Mouse (Mus musculus): ENCODE results near the gene Gars. TPM values are rescaled to one million over a fixed set of nuclear protein-coding genes. Genes with fewer than 3 reads are reported as not detected.
A peak's percentile ranks its signal among the peaks of the same experiment; 100 is the strongest.

The Gars gene
- polyA plus RNA-seq, 1 experiment from 2014 or later, result 205 TPM

GRCm38 (mm10) chr6:55076561-55077255, 38.9 kb downstream of the Gars start:
- Histone ChIP-seq H3K9ac (no peak overlapping the region), H3K27ac (no peak overlapping the region), H3K27me3 (ENCODE audit: control insufficient read depth, insufficient read depth, low read length) (no peaks in the 10 kb centered on the region), H3K4me2 (replicated peaks) (no peak overlapping the region), H3K4me1 (replicated peaks; ENCODE audit: control insufficient read depth, insufficient read depth, low read length) (no peaks in the 10 kb centered on the region), H3K9me3 (ENCODE audit: control insufficient read depth, low read length) (no peaks in the 10 kb centered on the region), H3K36me3 (replicated peaks; ENCODE audit: control insufficient read depth, insufficient read depth) (peaks cover 97% of the 10 kb centered on the region), H3K4me3 (replicated peaks; ENCODE audit: low read length) (no peak overlapping the region)
- DNase-seq (ENCODE audit: low spot score) (no peak), ATAC-seq (ENCODE audit: low FRiP score) (no peak)
- 89% methylated on average over 4 of the region's 4 CpGs for WGBS

- no peak overlapping the region for H3K4me2 ChIP-seq (replicated peaks)
- H3K9ac ChIP-seq, result no peak overlapping the region
- H3K4me3 ChIP-seq (replicated peaks; ENCODE audit: low read length), result no peak overlapping the region
- no peaks in the 10 kb centered on the region for H3K27me3 ChIP-seq (ENCODE audit: control insufficient read depth, insufficient read depth, low read length)
- DNase-seq (ENCODE audit: low spot score) (no peak), ATAC-seq (ENCODE audit: low FRiP score) (no peak)
- H3K4me1 ChIP-seq (replicated peaks; ENCODE audit: control insufficient read depth, insufficient read depth, low read length), result no peaks in the 10 kb centered on the region
- H3K36me3 ChIP-seq (replicated peaks; ENCODE audit: control insufficient read depth, insufficient read depth), result peaks cover 53% of the 10 kb centered on the region
- H3K27ac ChIP-seq, result no peak overlapping the region
- H3K9me3 ChIP-seq (ENCODE audit: control insufficient read depth, low read length), result no peaks in the 10 kb centered on the region
- WGBS, result 96% methylated on average over 3 of the region's 3 CpGs
Observed at GRCm38 (mm10) chr6:55081379-55081778, 43.6 kb downstream of the Gars start.

- Histone ChIP-seq H3K4me3 (replicated peaks; ENCODE audit: low read length) (no peak overlapping the region), H3K27ac (no peak overlapping the region), H3K27me3 (ENCODE audit: control insufficient read depth, insufficient read depth, low read length) (no peaks in the 10 kb centered on the region), H3K36me3 (replicated peaks; ENCODE audit: control insufficient read depth, insufficient read depth) (peaks cover 42% of the 10 kb centered on the region), H3K9ac (no peak overlapping the region), H3K9me3 (ENCODE audit: control insufficient read depth, low read length) (no peaks in the 10 kb centered on the region), H3K4me2 (replicated peaks) (no peak overlapping the region), H3K4me1 (replicated peaks; ENCODE audit: control insufficient read depth, insufficient read depth, low read length) (no peaks in the 10 kb centered on the region)
- 83% methylated on average over 7 of the region's 7 CpGs for WGBS
- no peak for DNase-seq (ENCODE audit: low spot score)
- peak; percentile 35; the same call in 1 of the 2 replicates for ATAC-seq (ENCODE audit: low FRiP score)
Observed at GRCm38 (mm10) chr6:55082261-55083051, 44.6 kb downstream of the Gars start.

- Histone ChIP-seq H3K36me3 (replicated peaks; ENCODE audit: control insufficient read depth, insufficient read depth) (no peaks in the 10 kb centered on the region), H3K4me1 (replicated peaks; ENCODE audit: control insufficient read depth, insufficient read depth, low read length) (no peaks in the 10 kb centered on the region), H3K4me2 (replicated peaks) (no peak overlapping the region), H3K9me3 (ENCODE audit: control insufficient read depth, low read length) (no peaks in the 10 kb centered on the region), H3K27ac (no peak overlapping the region), H3K9ac (no peak overlapping the region), H3K27me3 (ENCODE audit: control insufficient read depth, insufficient read depth, low read length) (no peaks in the 10 kb centered on the region), H3K4me3 (replicated peaks; ENCODE audit: low read length) (no peak overlapping the region)
- DNase-seq (ENCODE audit: low spot score) (no peak), ATAC-seq (ENCODE audit: low FRiP score) (no peak)
- 59% methylated on average over 4 of the region's 4 CpGs for WGBS
Observed at GRCm38 (mm10) chr6:55087355-55087754, 49.5 kb downstream of the Gars start.

- Histone ChIP-seq H3K4me1 (replicated peaks; ENCODE audit: control insufficient read depth, insufficient read depth, low read length) (no peaks in the 10 kb centered on the region), H3K36me3 (replicated peaks; ENCODE audit: control insufficient read depth, insufficient read depth) (no peaks in the 10 kb centered on the region)
- WGBS, result 41% methylated on average over 4 of the region's 4 CpGs
Observed at GRCm38 (mm10) chr6:55090639-55091038, 52.8 kb downstream of the Gars start.

GRCm38 (mm10) chr6:55091396-55091795, 53.6 kb downstream of the Gars start:
- ATAC-seq (ENCODE audit: low FRiP score) (no peak), DNase-seq (ENCODE audit: low spot score) (no peak)
- 96% methylated on average over 9 of the region's 9 CpGs for WGBS
- Histone ChIP-seq H3K4me1 (replicated peaks; ENCODE audit: control insufficient read depth, insufficient read depth, low read length) (no peaks in the 10 kb centered on the region), H3K27ac (no peak overlapping the region), H3K4me2 (replicated peaks) (no peak overlapping the region), H3K36me3 (replicated peaks; ENCODE audit: control insufficient read depth, insufficient read depth) (no peaks in the 10 kb centered on the region), H3K4me3 (replicated peaks; ENCODE audit: low read length) (no peak overlapping the region), H3K9me3 (ENCODE audit: control insufficient read depth, low read length) (no peaks in the 10 kb centered on the region), H3K9ac (no peak overlapping the region), H3K27me3 (ENCODE audit: control insufficient read depth, insufficient read depth, low read length) (no peaks in the 10 kb centered on the region)

More at GRCm38 (mm10) chr6:55090639-55091038, 52.8 kb downstream of the Gars start:
- Histone ChIP-seq H3K9me3 (ENCODE audit: control insufficient read depth, low read length) (no peaks in the 10 kb centered on the region), H3K4me3 (replicated peaks; ENCODE audit: low read length) (no peak overlapping the region), H3K9ac (no peak overlapping the region), H3K27me3 (ENCODE audit: control insufficient read depth, insufficient read depth, low read length) (no peaks in the 10 kb centered on the region), H3K27ac (no peak overlapping the region), H3K4me2 (replicated peaks) (no peak overlapping the region)
- ATAC-seq (ENCODE audit: low FRiP score) (no peak), DNase-seq (ENCODE audit: low spot score) (no peak)

GRCm38 (mm10) chr6:55093431-55094146, 55.8 kb downstream of the Gars start:
- no peak overlapping the region for H3K4me2 ChIP-seq (replicated peaks)
- no peaks in the 10 kb centered on the region for H3K27me3 ChIP-seq (ENCODE audit: control insufficient read depth, insufficient read depth, low read length)
- H3K4me3 ChIP-seq (replicated peaks; ENCODE audit: low read length), result no peak overlapping the region
- no peaks in the 10 kb centered on the region for H3K36me3 ChIP-seq (replicated peaks; ENCODE audit: control insufficient read depth, insufficient read depth)
- WGBS, result 61% methylated on average over 6 of the region's 6 CpGs
- H3K9me3 ChIP-seq (ENCODE audit: control insufficient read depth, low read length), result no peaks in the 10 kb centered on the region
- no peak overlapping the region for H3K27ac ChIP-seq
- no peak for DNase-seq (ENCODE audit: low spot score)
- H3K9ac ChIP-seq, result no peak overlapping the region
- no peaks in the 10 kb centered on the region for H3K4me1 ChIP-seq (replicated peaks; ENCODE audit: control insufficient read depth, insufficient read depth, low read length)
- ATAC-seq (ENCODE audit: low FRiP score), result peak; percentile 27; the same call in 1 of the 2 replicates

GRCm38 (mm10) chr6:55098030-55098429, 60.2 kb downstream of the Gars start:
- no peak overlapping the region for H3K4me3 ChIP-seq (replicated peaks; ENCODE audit: low read length)
- no peaks in the 10 kb centered on the region for H3K9me3 ChIP-seq (ENCODE audit: control insufficient read depth, low read length)
- WGBS, result 67% methylated on average over 5 of the region's 5 CpGs
- H3K27me3 ChIP-seq (ENCODE audit: control insufficient read depth, insufficient read depth, low read length), result no peaks in the 10 kb centered on the region
- no peak for ATAC-seq (ENCODE audit: low FRiP score)
- DNase-seq (ENCODE audit: low spot score), result no peak
- no peaks in the 10 kb centered on the region for H3K4me1 ChIP-seq (replicated peaks; ENCODE audit: control insufficient read depth, insufficient read depth, low read length)
- no peaks in the 10 kb centered on the region for H3K36me3 ChIP-seq (replicated peaks; ENCODE audit: control insufficient read depth, insufficient read depth)
- H3K4me2 ChIP-seq (replicated peaks), result no peak overlapping the region
- no peak overlapping the region for H3K9ac ChIP-seq
- no peak overlapping the region for H3K27ac ChIP-seq

- ATAC-seq (ENCODE audit: low FRiP score) (no peak), DNase-seq (ENCODE audit: low spot score) (no peak)
- no peaks in the 10 kb centered on the region for H3K9me3 ChIP-seq (ENCODE audit: control insufficient read depth, low read length)
- H3K27ac ChIP-seq, result no peak overlapping the region
- 86% methylated on average over 5 of the region's 5 CpGs for WGBS
- H3K4me3 ChIP-seq (replicated peaks; ENCODE audit: low read length), result no peak overlapping the region
- no peaks in the 10 kb centered on the region for H3K27me3 ChIP-seq (ENCODE audit: control insufficient read depth, insufficient read depth, low read length)
- H3K36me3 ChIP-seq (replicated peaks; ENCODE audit: control insufficient read depth, insufficient read depth), result no peaks in the 10 kb centered on the region
- no peaks in the 10 kb centered on the region for H3K4me1 ChIP-seq (replicated peaks; ENCODE audit: control insufficient read depth, insufficient read depth, low read length)
- no peak overlapping the region for H3K9ac ChIP-seq
- no peak overlapping the region for H3K4me2 ChIP-seq (replicated peaks)
Observed at GRCm38 (mm10) chr6:55098603-55099002, 60.8 kb downstream of the Gars start.

All from hindbrain, embryonic 14.5 days (tissue).